Mouse (Mus musculus) activated CD4-positive, CD25-positive, alpha-beta regulatory T cell, adult 4 months (primary cell): Measurements from ENCODE around the gene Palm2. TPM values are rescaled to one million over a fixed set of nuclear protein-coding genes. Genes with fewer than 3 reads are reported as not detected.

Experiments used
- ATAC-seq: one replicate; pipeline ENCODE4 v1.8.0; 2017
- polyA plus RNA-seq, 2 experiments: library from polyadenylated mRNA; unstranded; fragments of 100-300 nt; shearing (Covaris generic); gene quantifications; one replicate each; pipeline ENCODE4 v1.2.1; 2017

Palm2 gene
- polyA plus RNA-seq, 2 experiments from 2014 or later, result not detected

- no peak for ATAC-seq
Observed at GRCm38 (mm10) chr4:57514003-57514937, 80.2 kb downstream of the Palm2 start.

- no peak for ATAC-seq
Observed at GRCm38 (mm10) chr4:57515356-57515755, 81.3 kb downstream of the Palm2 start.

- ATAC-seq, result no peak
Observed at GRCm38 (mm10) chr4:57523456-57523855, 89.4 kb downstream of the Palm2 start.

- no peak for ATAC-seq
Observed at GRCm38 (mm10) chr4:57524461-57524860, 90.4 kb downstream of the Palm2 start.

GRCm38 (mm10) chr4:57525221-57526011 is 91.4 kb downstream of the Palm2 start:
- ATAC-seq, result no peak

- no peak for ATAC-seq
Observed at GRCm38 (mm10) chr4:57528296-57528695, 94.2 kb downstream of the Palm2 start.

- ATAC-seq, result no peak
Observed at GRCm38 (mm10) chr4:57533686-57534085, 99.6 kb downstream of the Palm2 start.

- ATAC-seq, result no peak
Observed at GRCm38 (mm10) chr4:57534232-57534631, 100.2 kb downstream of the Palm2 start.

GRCm38 (mm10) chr4:57535087-57535486 is 101.0 kb downstream of the Palm2 start:
- ATAC-seq, result no peak

GRCm38 (mm10) chr4:57538029-57538688 is 104.1 kb downstream of the Palm2 start:
- ATAC-seq, result no peak

- no peak for ATAC-seq
Observed at GRCm38 (mm10) chr4:57543692-57544256, 109.7 kb downstream of the Palm2 start.

- ATAC-seq, result no peak
Observed at GRCm38 (mm10) chr4:57547785-57548184, 113.7 kb downstream of the Palm2 start.

- ATAC-seq, result no peak
Observed at GRCm38 (mm10) chr4:57550216-57550615, 116.2 kb downstream of the Palm2 start.

GRCm38 (mm10) chr4:57557102-57557501 is 123.1 kb downstream of the Palm2 start:
- ATAC-seq, result no peak

GRCm38 (mm10) chr4:57559438-57559837 is 125.4 kb downstream of the Palm2 start:
- no peak for ATAC-seq

- no peak for ATAC-seq
Observed at GRCm38 (mm10) chr4:57560010-57560409, 126.0 kb downstream of the Palm2 start.

- no peak for ATAC-seq
Observed at GRCm38 (mm10) chr4:57561055-57561454, 127.0 kb downstream of the Palm2 start.

- no peak for ATAC-seq
Observed at GRCm38 (mm10) chr4:57565283-57565682, 131.2 kb downstream of the Palm2 start.

GRCm38 (mm10) chr4:57565811-57566210 is 131.8 kb downstream of the Palm2 start:
- ATAC-seq, result no peak

GRCm38 (mm10) chr4:57567666-57568206 is 133.7 kb downstream of the Palm2 start, which contains the start of gene Pakap:
Gene Pakap (plus strand): TSS chr4:57568179.
- ATAC-seq, result no peak

GRCm38 (mm10) chr4:57568268-57569068 is 134.4 kb downstream of the Palm2 start:
- no peak for ATAC-seq

GRCm38 (mm10) chr4:57569069-57569355 is 135.0 kb downstream of the Palm2 start:
- no peak for ATAC-seq
